Mouse (Mus musculus): ENCODE results near the gene Fam104a. TPM values are rescaled to one million over a fixed set of nuclear protein-coding genes. Genes with fewer than 3 reads are reported as not detected.

The Fam104a gene
- polyA plus RNA-seq, 1 experiment from 2014 or later: 49.9 TPM

DNA sequence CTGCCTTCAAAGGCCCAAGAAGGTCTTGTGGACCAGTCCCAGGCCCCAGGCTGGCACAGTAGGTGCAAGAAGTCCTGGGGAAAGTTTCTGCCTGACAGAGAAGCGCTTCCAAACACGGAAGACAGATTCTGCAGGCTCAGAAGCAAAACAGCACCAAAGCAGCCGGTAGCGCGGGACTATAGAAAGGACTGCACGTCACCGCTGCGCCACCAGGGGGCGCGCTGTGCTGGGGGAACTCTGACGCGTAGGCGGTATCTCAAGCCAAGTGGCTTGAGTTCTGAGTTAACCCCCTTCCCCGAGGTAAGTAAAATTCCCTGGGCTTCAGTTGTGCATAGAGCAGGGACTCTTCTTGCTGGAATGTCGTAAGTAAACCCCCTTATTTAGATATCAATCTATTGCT, 35.8 kb downstream of the Fam104a start:
- H3K4me2 ChIP-seq (replicated peaks; ENCODE audit: low read depth, low read length): no peak overlapping the region
- H3K9ac ChIP-seq (ENCODE audit: low read depth, low read length): 0 out of 2 replicates have a peak overlapping the region, but pooled peaks have one; percentile 3
- no peak overlapping the region for H3K27ac ChIP-seq (ENCODE audit: low read depth, low read length)
- no peaks in the 10 kb centered on the region for H3K27me3 ChIP-seq (ENCODE audit: control insufficient read depth, insufficient read depth, low read length)
- DNase-seq (ENCODE audit: low spot score) (peak; percentile 94), ATAC-seq (ENCODE audit: low FRiP score) (no peak)
- WGBS: 3% methylated on average over 15 of the region's 15 CpGs
- H3K36me3 ChIP-seq (ENCODE audit: control insufficient read depth, insufficient read depth, low read length): 0 out of 2 replicates have a peak, but pooled peaks cover 3% of the 10 kb centered on the region
- H3K4me3 ChIP-seq (ENCODE audit: low read depth, low read length): no peak overlapping the region
- no peaks in the 10 kb centered on the region for H3K9me3 ChIP-seq (ENCODE audit: control insufficient read depth, low read length)
- peaks cover 5% of the 10 kb centered on the region for H3K4me1 ChIP-seq (replicated peaks; ENCODE audit: control insufficient read depth, insufficient read depth, low read length)

DNA sequence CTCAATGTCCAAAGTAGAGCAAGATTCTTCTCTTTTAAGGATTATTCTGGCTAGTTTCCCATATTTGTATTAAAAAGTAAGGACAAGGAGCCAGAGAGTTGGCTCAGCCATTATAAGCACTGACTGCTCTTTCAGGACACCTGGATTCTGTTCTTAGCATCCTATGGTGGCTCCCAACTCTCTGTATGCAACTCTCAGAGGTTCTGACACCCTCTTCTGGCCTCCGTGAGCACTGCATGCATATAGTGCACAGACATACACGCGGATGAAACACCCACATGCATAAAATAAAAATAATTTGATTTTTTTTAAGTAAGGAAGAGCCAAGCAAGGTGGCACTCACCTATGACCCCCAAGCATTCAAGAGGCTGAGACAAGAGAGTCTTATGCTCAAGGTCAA, 38.8 kb downstream of the Fam104a start:
- no peaks in the 10 kb centered on the region for H3K27me3 ChIP-seq (ENCODE audit: control insufficient read depth, insufficient read depth, low read length)
- no peaks in the 10 kb centered on the region for H3K36me3 ChIP-seq (ENCODE audit: control insufficient read depth, insufficient read depth, low read length)
- WGBS: 89% methylated on average over 3 of the region's 3 CpGs
- no peak for DNase-seq (ENCODE audit: low spot score)
- H3K27ac ChIP-seq (ENCODE audit: low read depth, low read length): no peak overlapping the region
- no peak overlapping the region for H3K4me2 ChIP-seq (replicated peaks; ENCODE audit: low read depth, low read length)
- no peak overlapping the region for H3K9ac ChIP-seq (ENCODE audit: low read depth, low read length)
- H3K4me3 ChIP-seq (ENCODE audit: low read depth, low read length): no peak overlapping the region
- H3K9me3 ChIP-seq (ENCODE audit: control insufficient read depth, low read length): no peaks in the 10 kb centered on the region
- peaks cover 5% of the 10 kb centered on the region for H3K4me1 ChIP-seq (replicated peaks; ENCODE audit: control insufficient read depth, insufficient read depth, low read length)
- ATAC-seq (ENCODE audit: low FRiP score): no peak

DNA sequence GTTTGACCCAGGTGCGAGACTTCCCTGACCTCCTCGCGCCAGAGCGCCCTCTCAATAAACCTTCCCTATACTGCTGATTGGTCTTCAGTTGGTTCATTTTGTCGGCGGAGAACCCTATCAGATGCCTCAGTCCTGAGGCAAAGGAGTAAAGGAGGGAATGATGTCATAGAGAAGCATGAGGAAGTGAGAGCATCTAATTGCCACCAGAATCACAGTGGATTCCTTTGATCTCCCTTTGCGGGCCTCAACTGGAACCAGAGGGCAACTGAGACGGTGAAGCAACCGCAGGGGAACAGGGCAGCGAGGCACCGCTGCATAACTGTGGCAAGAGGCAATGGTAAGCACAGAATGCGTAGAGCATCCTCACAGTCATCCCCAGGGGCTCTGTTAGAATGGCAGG, 45.3 kb downstream of the Fam104a start:
- Histone ChIP-seq H3K4me1 (replicated peaks; ENCODE audit: control insufficient read depth, insufficient read depth, low read length) (no peaks in the 10 kb centered on the region), H3K36me3 (ENCODE audit: control insufficient read depth, insufficient read depth, low read length) (no peaks in the 10 kb centered on the region), H3K4me2 (replicated peaks; ENCODE audit: low read depth, low read length) (no peak overlapping the region), H3K27me3 (ENCODE audit: control insufficient read depth, insufficient read depth, low read length) (no peaks in the 10 kb centered on the region), H3K4me3 (ENCODE audit: low read depth, low read length) (no peak overlapping the region), H3K27ac (ENCODE audit: low read depth, low read length) (no peak overlapping the region), H3K9me3 (ENCODE audit: control insufficient read depth, low read length) (no peaks in the 10 kb centered on the region), H3K9ac (ENCODE audit: low read depth, low read length) (no peak overlapping the region)
- WGBS: 90% methylated on average over 12 of the region's 12 CpGs
- DNase-seq (ENCODE audit: low spot score): no peak
- ATAC-seq (ENCODE audit: low FRiP score): no peak

DNA sequence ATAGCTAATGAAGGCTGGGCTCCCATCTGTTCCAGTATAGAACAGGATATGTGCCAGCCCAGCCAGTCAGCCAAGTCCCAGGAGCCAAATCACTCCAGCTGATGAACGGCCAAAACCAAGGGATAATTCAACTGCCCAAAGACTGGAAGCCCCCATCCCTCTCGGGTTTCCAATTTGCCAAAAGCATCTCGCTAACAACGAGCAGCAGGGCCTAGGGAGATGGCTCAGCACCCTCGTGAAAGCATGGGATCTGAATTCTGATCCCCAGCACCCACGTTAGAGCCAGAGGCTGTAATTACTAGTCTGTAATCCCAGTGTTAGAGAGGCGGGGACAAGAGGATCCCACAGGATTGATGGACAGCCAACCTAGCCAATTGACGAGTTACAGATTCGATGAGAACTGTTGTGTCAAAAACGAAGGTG, 49.2 kb downstream of the Fam104a start:
- no peaks in the 10 kb centered on the region for H3K36me3 ChIP-seq (ENCODE audit: control insufficient read depth, insufficient read depth, low read length)
- no peak overlapping the region for H3K4me3 ChIP-seq (ENCODE audit: low read depth, low read length)
- 70% methylated on average over 10 of the region's 10 CpGs for WGBS
- no peaks in the 10 kb centered on the region for H3K27me3 ChIP-seq (ENCODE audit: control insufficient read depth, insufficient read depth, low read length)
- no peak overlapping the region for H3K4me2 ChIP-seq (replicated peaks; ENCODE audit: low read depth, low read length)
- DNase-seq (ENCODE audit: low spot score): no peak
- no peaks in the 10 kb centered on the region for H3K4me1 ChIP-seq (replicated peaks; ENCODE audit: control insufficient read depth, insufficient read depth, low read length)
- no peak for ATAC-seq (ENCODE audit: low FRiP score)
- H3K9me3 ChIP-seq (ENCODE audit: control insufficient read depth, low read length): no peaks in the 10 kb centered on the region
- no peak overlapping the region for H3K9ac ChIP-seq (ENCODE audit: low read depth, low read length)
- H3K27ac ChIP-seq (ENCODE audit: low read depth, low read length): no peak overlapping the region

DNA sequence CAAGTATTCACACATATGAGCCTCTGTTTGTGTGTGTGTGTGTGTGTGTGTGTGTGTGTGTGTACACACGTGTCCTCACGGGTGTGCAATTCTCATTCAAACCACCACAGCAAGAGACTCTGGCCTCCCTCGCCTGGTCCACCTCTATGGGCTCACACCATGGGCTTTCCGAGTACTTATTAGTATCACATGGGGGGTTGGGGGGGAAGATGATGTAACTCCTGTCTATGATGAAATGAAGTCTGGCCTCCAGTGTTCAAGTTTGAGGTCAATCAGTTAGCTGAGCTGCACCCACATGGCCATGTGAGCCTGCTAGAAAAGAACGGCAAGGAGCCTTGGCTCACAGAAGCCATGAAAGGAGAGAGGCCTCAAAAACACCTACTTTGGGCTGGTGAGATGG, 50.6 kb downstream of the Fam104a start:
- H3K4me1 ChIP-seq (replicated peaks; ENCODE audit: control insufficient read depth, insufficient read depth, low read length): no peaks in the 10 kb centered on the region
- ATAC-seq (ENCODE audit: low FRiP score) (no peak), DNase-seq (ENCODE audit: low spot score) (no peak)
- H3K9me3 ChIP-seq (ENCODE audit: control insufficient read depth, low read length): no peaks in the 10 kb centered on the region
- 93% methylated on average over 5 of the region's 5 CpGs for WGBS
- H3K27ac ChIP-seq (ENCODE audit: low read depth, low read length): no peak overlapping the region
- H3K4me2 ChIP-seq (replicated peaks; ENCODE audit: low read depth, low read length): no peak overlapping the region
- H3K27me3 ChIP-seq (ENCODE audit: control insufficient read depth, insufficient read depth, low read length): no peaks in the 10 kb centered on the region
- no peak overlapping the region for H3K4me3 ChIP-seq (ENCODE audit: low read depth, low read length)
- H3K9ac ChIP-seq (ENCODE audit: low read depth, low read length): no peak overlapping the region
- no peaks in the 10 kb centered on the region for H3K36me3 ChIP-seq (ENCODE audit: control insufficient read depth, insufficient read depth, low read length)

DNA sequence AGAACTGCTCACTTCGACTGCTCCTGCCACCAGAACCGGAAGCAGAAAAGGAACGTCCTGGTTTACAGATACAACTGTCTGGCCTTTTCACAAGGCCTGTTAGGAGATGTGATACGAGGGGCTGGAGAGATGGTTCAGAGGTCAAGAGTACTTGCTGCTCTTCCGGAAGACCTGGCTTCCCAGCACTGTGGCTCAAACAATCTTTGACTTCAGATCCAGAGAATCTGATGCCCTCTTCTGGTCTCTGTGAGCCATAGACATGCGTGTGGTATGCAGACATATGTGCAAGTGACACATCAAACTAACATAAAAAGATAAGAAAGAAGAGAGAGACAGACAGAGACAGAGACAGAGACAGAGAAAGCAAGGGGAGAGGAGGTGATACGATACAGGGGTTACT, 51.7 kb downstream of the Fam104a start:
- 77% methylated on average over 7 of the region's 7 CpGs for WGBS

DNA sequence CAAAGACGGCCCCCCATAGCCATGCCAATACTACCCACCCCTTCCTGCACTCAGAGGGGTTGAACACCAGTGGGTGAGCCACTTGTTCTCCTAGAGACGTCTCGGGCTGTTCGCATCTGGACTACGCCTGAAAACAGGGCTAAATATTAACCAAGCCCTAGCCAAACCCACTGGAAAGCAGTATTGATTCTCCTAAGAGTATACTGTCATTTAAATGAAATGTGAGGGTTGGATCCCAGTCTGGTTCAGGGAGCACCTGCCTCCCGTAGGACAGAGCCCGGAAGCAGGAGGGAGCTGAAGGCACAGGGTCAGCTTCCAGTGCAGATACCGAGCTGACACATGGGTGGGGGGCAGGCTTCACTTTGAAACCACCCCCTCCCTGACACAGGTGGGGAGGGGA, 52.1 kb downstream of the Fam104a start:
- no peak overlapping the region for H3K4me3 ChIP-seq (ENCODE audit: low read depth, low read length)
- DNase-seq (ENCODE audit: low spot score): no peak
- H3K27me3 ChIP-seq (ENCODE audit: control insufficient read depth, insufficient read depth, low read length): no peaks in the 10 kb centered on the region
- 64% methylated on average over 8 of the region's 8 CpGs for WGBS
- H3K27ac ChIP-seq (ENCODE audit: low read depth, low read length): no peak overlapping the region
- no peaks in the 10 kb centered on the region for H3K36me3 ChIP-seq (ENCODE audit: control insufficient read depth, insufficient read depth, low read length)
- H3K4me2 ChIP-seq (replicated peaks; ENCODE audit: low read depth, low read length): no peak overlapping the region
- no peak for ATAC-seq (ENCODE audit: low FRiP score)
- H3K4me1 ChIP-seq (replicated peaks; ENCODE audit: control insufficient read depth, insufficient read depth, low read length): no peaks in the 10 kb centered on the region
- H3K9me3 ChIP-seq (ENCODE audit: control insufficient read depth, low read length): no peaks in the 10 kb centered on the region
- no peak overlapping the region for H3K9ac ChIP-seq (ENCODE audit: low read depth, low read length)

More for the DNA sequence above, 51.7 kb downstream of the Fam104a start:
- H3K36me3 ChIP-seq (ENCODE audit: control insufficient read depth, insufficient read depth, low read length): no peaks in the 10 kb centered on the region
- H3K4me1 ChIP-seq (replicated peaks; ENCODE audit: control insufficient read depth, insufficient read depth, low read length): no peaks in the 10 kb centered on the region
- no peak for ATAC-seq (ENCODE audit: low FRiP score)
- H3K4me2 ChIP-seq (replicated peaks; ENCODE audit: low read depth, low read length): no peak overlapping the region
- no peaks in the 10 kb centered on the region for H3K9me3 ChIP-seq (ENCODE audit: control insufficient read depth, low read length)
- no peak overlapping the region for H3K4me3 ChIP-seq (ENCODE audit: low read depth, low read length)
- DNase-seq (ENCODE audit: low spot score): no peak
- H3K27ac ChIP-seq (ENCODE audit: low read depth, low read length): no peak overlapping the region
- no peaks in the 10 kb centered on the region for H3K27me3 ChIP-seq (ENCODE audit: control insufficient read depth, insufficient read depth, low read length)
- H3K9ac ChIP-seq (ENCODE audit: low read depth, low read length): no peak overlapping the region

DNA sequence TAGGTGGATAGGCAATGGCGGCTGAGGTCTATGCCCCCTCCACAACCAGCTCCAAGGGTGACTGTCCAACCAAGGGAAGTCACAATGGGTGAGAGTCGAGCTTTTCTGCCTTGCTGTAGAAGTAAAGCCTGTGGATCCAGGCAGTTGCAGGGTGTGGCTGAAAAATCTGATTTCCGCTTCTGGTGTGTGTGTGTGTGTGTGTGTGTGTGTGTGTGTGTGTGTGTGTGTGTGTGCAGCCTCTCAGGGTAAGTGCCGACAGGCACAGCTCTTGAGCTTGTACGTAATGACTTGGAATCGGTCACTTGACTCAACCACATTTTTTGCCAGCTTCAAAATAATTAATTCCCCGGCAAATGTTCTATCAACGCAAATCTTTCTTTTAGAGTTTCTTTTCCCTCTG, 52.7 kb downstream of the Fam104a start:
- Histone ChIP-seq H3K4me2 (replicated peaks; ENCODE audit: low read depth, low read length) (no peak overlapping the region), H3K9me3 (ENCODE audit: control insufficient read depth, low read length) (no peaks in the 10 kb centered on the region), H3K27ac (ENCODE audit: low read depth, low read length) (no peak overlapping the region), H3K36me3 (ENCODE audit: control insufficient read depth, insufficient read depth, low read length) (no peaks in the 10 kb centered on the region), H3K4me1 (replicated peaks; ENCODE audit: control insufficient read depth, insufficient read depth, low read length) (no peaks in the 10 kb centered on the region), H3K4me3 (ENCODE audit: low read depth, low read length) (no peak overlapping the region), H3K27me3 (ENCODE audit: control insufficient read depth, insufficient read depth, low read length) (no peaks in the 10 kb centered on the region), H3K9ac (ENCODE audit: low read depth, low read length) (no peak overlapping the region)
- DNase-seq (ENCODE audit: low spot score): no peak
- 87% methylated on average over 8 of the region's 8 CpGs for WGBS
- ATAC-seq (ENCODE audit: low FRiP score): no peak

DNA sequence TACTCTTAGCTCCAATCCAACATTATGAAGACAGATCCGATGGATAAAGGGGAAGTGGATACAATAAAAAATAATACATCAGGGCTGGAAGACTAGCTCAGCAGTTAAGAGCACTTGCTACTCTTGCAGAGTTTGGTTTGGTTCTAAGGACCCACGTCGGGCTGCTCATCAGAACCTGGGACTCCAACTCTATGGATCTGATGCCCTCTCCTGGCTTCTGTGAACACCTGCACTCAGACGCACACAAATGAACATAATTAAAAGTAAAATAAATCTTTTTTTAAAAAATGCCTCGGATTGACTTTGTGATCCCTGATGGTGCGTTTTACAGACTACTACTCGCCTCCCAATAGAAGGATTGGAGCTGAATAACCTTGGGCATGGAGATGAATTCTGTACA, 53.3 kb downstream of the Fam104a start:
- no peaks in the 10 kb centered on the region for H3K36me3 ChIP-seq (ENCODE audit: control insufficient read depth, insufficient read depth, low read length)
- no peak for DNase-seq (ENCODE audit: low spot score)
- H3K4me2 ChIP-seq (replicated peaks; ENCODE audit: low read depth, low read length): no peak overlapping the region
- H3K27ac ChIP-seq (ENCODE audit: low read depth, low read length): no peak overlapping the region
- 61% methylated on average over 7 of the region's 7 CpGs for WGBS
- no peak overlapping the region for H3K4me3 ChIP-seq (ENCODE audit: low read depth, low read length)
- no peaks in the 10 kb centered on the region for H3K4me1 ChIP-seq (replicated peaks; ENCODE audit: control insufficient read depth, insufficient read depth, low read length)
- no peak for ATAC-seq (ENCODE audit: low FRiP score)
- no peak overlapping the region for H3K9ac ChIP-seq (ENCODE audit: low read depth, low read length)
- no peaks in the 10 kb centered on the region for H3K9me3 ChIP-seq (ENCODE audit: control insufficient read depth, low read length)
- no peaks in the 10 kb centered on the region for H3K27me3 ChIP-seq (ENCODE audit: control insufficient read depth, insufficient read depth, low read length)
